16 mouse cellular contexts compared by ENCODE assay signal in the genomic region with DNA sequence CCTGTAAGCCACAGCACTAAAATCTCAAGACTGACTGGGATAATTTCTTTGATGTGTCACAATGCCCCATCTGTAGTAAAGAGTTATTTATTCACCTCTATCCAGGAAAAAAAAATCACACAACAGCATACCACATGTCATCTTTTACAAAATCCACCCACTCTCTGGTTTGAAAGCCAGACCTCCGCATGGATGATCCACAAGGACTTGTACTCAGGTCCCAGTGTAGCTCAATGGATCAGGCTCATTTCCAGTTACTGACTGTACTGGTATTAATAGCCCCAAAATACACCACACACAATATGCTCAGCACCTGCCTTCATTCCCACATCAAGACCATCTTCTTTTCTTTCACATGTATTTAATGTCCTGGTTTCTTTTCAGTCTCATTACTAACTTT.
A peak's percentile ranks its signal among the peaks of the same experiment; 100 is the strongest.
DNase-seq lines count a peak whose midpoint lies in the region.
"Had no signal": no experiment of that assay in that cellular context is flagged by ENCODE, and none has a peak within 500 bp of the region (broad histone marks: within the 10 kb centered on the region; RNA-seq: fewer than 3 reads in every experiment).

No protein-coding gene starts in this region.

- H3K9me3 ChIP-seq in limb, embryonic 10.5 days (replicated peaks): no peaks in the 10 kb centered on the region
- H3K9me3 ChIP-seq: embryonic facial prominence, embryonic 12.5 days; forebrain, embryonic 15.5 days; heart, embryonic 13.5 days had no signal

- no peaks in the 10 kb centered on the region for H3K27me3 ChIP-seq in limb, embryonic 10.5 days (ENCODE audit: low read depth, poor library complexity, severe bottlenecking)
- H3K27me3 ChIP-seq: embryonic facial prominence, embryonic 12.5 days; forebrain, embryonic 15.5 days; heart, embryonic 13.5 days had no signal

- H3K27ac ChIP-seq in limb, embryonic 10.5 days: no peak overlapping the region
- H3K27ac ChIP-seq: embryonic facial prominence, embryonic 12.5 days; forebrain, embryonic 15.5 days; heart, embryonic 13.5 days had no signal

- WGBS in limb, embryonic 10.5 days: 86% methylated on average over 1 of the region's 1 CpGs

- no peak overlapping the region for H3K4me3 ChIP-seq in limb, embryonic 10.5 days
- H3K4me3 ChIP-seq: embryonic facial prominence, embryonic 12.5 days; forebrain, embryonic 15.5 days; heart, embryonic 13.5 days had no signal

- DNase-seq in layer of hippocampus, adult 11-12 months (ENCODE audit: low spot score): peak; percentile 36
- no peak for DNase-seq in layer of hippocampus, postnatal 25 days (ENCODE audit: extremely low spot score in 1 of 2, low spot score in 1 of 2)
- peak; percentile 40 to 79 for DNase-seq in layer of hippocampus, adult 18-20 months (ENCODE audit: low spot score in 2 of 2)
- DNase-seq in layer of hippocampus, adult 9-11 months: peak; percentile 78
- DNase-seq in telencephalon, adult 2 months (ENCODE audit: low read depth, low spot score): peak; percentile 40
- DNase-seq in limb, embryonic 10.5 days (ENCODE audit: low spot score): no peak
- no peak for DNase-seq in heart, adult 11 months
- DNase-seq: adrenal gland, postnatal 10 days; cerebellum, adult 11-12 months; cerebellum, adult 9-10 months; cerebellum, postnatal 25 days; gastrocnemius, postnatal 14 days; heart, postnatal 36 days had no signal

- no peaks in the 10 kb centered on the region for H3K36me3 ChIP-seq in limb, embryonic 10.5 days
- H3K36me3 ChIP-seq: embryonic facial prominence, embryonic 12.5 days; forebrain, embryonic 15.5 days; heart, embryonic 13.5 days had no signal

- H3K4me1 ChIP-seq in limb, embryonic 10.5 days: no peaks in the 10 kb centered on the region
- H3K4me1 ChIP-seq: embryonic facial prominence, embryonic 12.5 days; forebrain, embryonic 15.5 days had no signal

Comparison
In these comparisons a context has a peak if more than half of its experiments do, and no peak if none do; other contexts are left out.
1. DNase-seq: peak in layer of hippocampus, adult 11-12 months (single experiment), layer of hippocampus, adult 18-20 months (2 of 2), layer of hippocampus, adult 9-11 months (single experiment) and telencephalon, adult 2 months (single experiment); none in layer of hippocampus, postnatal 25 days (0 of 2), limb, embryonic 10.5 days (single experiment) and heart, adult 11 months (single experiment).